Mouse (Mus musculus) urinary bladder, adult 2 months (tissue): Measurements from ENCODE around the gene Vmn1r226. TPM values are rescaled to one million over a fixed set of nuclear protein-coding genes. Genes with fewer than 3 reads are reported as not detected.

ENCODE experiments used
- DNase-seq: peaks from one replicate; pipeline ENCODE4 v3.0.0; 2022; ENCODE audit warnings: low spot score
- polyA plus RNA-seq: library from polyadenylated mRNA; depleted of rRNA; stranded (reverse); fragments of >200 nt; gene quantifications from 2 replicates; pipeline ENCODE4 v1.2.3, GENCODE M21; 2012; rRNA removed

Vmn1r226 gene
- polyA plus RNA-seq: not detected in 2 replicates

- no peak for DNase-seq
Observed at GRCm38 (mm10) chr17:20682543-20682942, at the start of gene Vmn1r226. Vmn1r226 (plus strand) TSS chr17:20682843.

GRCm38 (mm10) chr17:20729543-20729942 lies 46.9 kb downstream of the Vmn1r226 start, which contains the start of gene Vmn1r227:
Vmn1r227 (plus strand) TSS chr17:20729843.
- no peak for DNase-seq

Other genes starting within 250 kb of the Vmn1r226 start
- not detected in 2 replicates for gene Vmn2r108, start 201.5 kb upstream of the Vmn1r226 start, polyA plus RNA-seq
- not detected in 2 replicates for gene Vmn1r225, start 184.7 kb upstream of the Vmn1r226 start, polyA plus RNA-seq
- gene Vmn2r109, start 118.1 kb upstream of the Vmn1r226 start, polyA plus RNA-seq: not detected in 2 replicates
- gene Vmn2r110, start 86.4 kb upstream of the Vmn1r226 start, polyA plus RNA-seq: not detected in 2 replicates
- gene Fpr-rs3, start 58.0 kb upstream of the Vmn1r226 start, polyA plus RNA-seq: not detected in 2 replicates
- gene Vmn1r227, start 47.0 kb downstream of the Vmn1r226 start, polyA plus RNA-seq: not detected in 2 replicates
- not detected in 2 replicates for gene Vmn1r228, start 103.3 kb downstream of the Vmn1r226 start, polyA plus RNA-seq
- not detected in 2 replicates for gene Vmn1r229, start 128.7 kb downstream of the Vmn1r226 start, polyA plus RNA-seq
- gene Vmn1r230, start 157.6 kb downstream of the Vmn1r226 start, polyA plus RNA-seq: not detected in 2 replicates
- gene Vmn1r231, start 222.2 kb downstream of the Vmn1r226 start, polyA plus RNA-seq: not detected in 2 replicates
- not detected in 2 replicates for gene Vmn1r232, start 236.9 kb downstream of the Vmn1r226 start, polyA plus RNA-seq